Comparison of ENCODE assay signal across 12 mouse cellular contexts in genomic region chr8:83406836-83407235, GRCm38 (mm10). TPM values are rescaled to one million over a fixed set of nuclear protein-coding genes. Genes with fewer than 3 reads are reported as not detected.
A peak's percentile ranks its signal among the peaks of the same experiment; 100 is the strongest.
DNase-seq lines count a peak whose midpoint lies in the region; ATAC-seq and TF ChIP-seq lines count a peak whose summit lies in the region.
"Had no signal": no experiment of that assay in that cellular context is flagged by ENCODE, and none has a peak within 500 bp of the region (broad histone marks: within the 10 kb centered on the region; RNA-seq: fewer than 3 reads in every experiment).

No protein-coding gene starts in this region.

- DNase-seq in heart, adult 2 months = no peak
- DNase-seq in heart, postnatal 14 days = no peak
- peak; percentile 9 for DNase-seq in thymus, postnatal 14 days
- DNase-seq in thymus, postnatal 10 days (ENCODE audit: low spot score in 2 of 2) = no peak
- DNase-seq in retina, postnatal 7 days (ENCODE audit: low read depth, low spot score) = peak; percentile 6
- DNase-seq in frontal cortex, postnatal 36 days (ENCODE audit: low spot score in 2 of 2) = no peak
- DNase-seq: cerebellum, adult 9-11 months; gastrocnemius, postnatal 14 days; kidney, adult 18-20 months had no signal

- peak; percentile 53 for TF ChIP-seq CTCF in heart, adult 2 months (IDR thresholded peaks at IDR 0.05)

- no peak overlapping the region for H3K4me2 ChIP-seq in kidney, embryonic 14.5 days (replicated peaks; ENCODE audit: low read depth, low read length)

- no peaks in the 10 kb centered on the region for H3K27me3 ChIP-seq in heart, adult 2 months (ENCODE audit: control insufficient read depth, insufficient read depth, low read length)
- no peaks in the 10 kb centered on the region for H3K27me3 ChIP-seq in kidney, embryonic 14.5 days (ENCODE audit: control insufficient read depth, insufficient read depth, low read length)

- 0 out of 2 replicates have a peak, but pooled peaks have one; percentile 36 for ATAC-seq in common myeloid progenitor, adult 5-6 weeks (replicated peaks; ENCODE audit: low read depth, poor library complexity, severe bottlenecking)
- no peak for ATAC-seq in kidney, embryonic 14.5 days (ENCODE audit: low FRiP score, low TSS enrichment)

- H3K79me2 ChIP-seq in heart, adult 2 months (replicated peaks; ENCODE audit: control insufficient read depth, insufficient read depth, low read length) = no peaks in the 10 kb centered on the region

- H3K9me3 ChIP-seq in kidney, embryonic 14.5 days (ENCODE audit: control insufficient read depth, low read length) = no peaks in the 10 kb centered on the region

- no peaks in the 10 kb centered on the region for H3K36me3 ChIP-seq in heart, adult 2 months (ENCODE audit: control insufficient read depth, insufficient read depth, low read length)
- H3K36me3 ChIP-seq in kidney, embryonic 14.5 days (ENCODE audit: control insufficient read depth, insufficient read depth, low read length) = no peaks in the 10 kb centered on the region

- WGBS in heart, adult 2 months = 44% methylated on average over 6 of the region's 6 CpGs
- 39% methylated on average over 6 of the region's 6 CpGs for WGBS in kidney, embryonic 14.5 days

- no peak overlapping the region for H3K27ac ChIP-seq in heart, adult 2 months
- H3K27ac ChIP-seq in kidney, embryonic 14.5 days (ENCODE audit: low read depth, low read length) = no peak overlapping the region

- no peak for TF ChIP-seq EP300 in heart, adult 2 months (IDR thresholded peaks at IDR 0.05; ENCODE audit: insufficient read depth, low read depth, low read length)

- no peaks in the 10 kb centered on the region for H3K4me1 ChIP-seq in heart, adult 2 months (ENCODE audit: control insufficient read depth, insufficient read depth, low read length)
- H3K4me1 ChIP-seq in kidney, embryonic 14.5 days (ENCODE audit: control insufficient read depth, insufficient read depth, low read length) = no peaks in the 10 kb centered on the region

- TF ChIP-seq POLR2A in heart, adult 2 months (IDR thresholded peaks at IDR 0.05; ENCODE audit: insufficient read depth, low read depth, low read length) = no peak

- no peak overlapping the region for H3K9ac ChIP-seq in heart, adult 2 months (ENCODE audit: low read depth, low read length)
- no peak overlapping the region for H3K9ac ChIP-seq in kidney, embryonic 14.5 days (ENCODE audit: low read depth, low read length)

- H3K4me3 ChIP-seq in heart, adult 2 months = no peak overlapping the region
- no peak overlapping the region for H3K4me3 ChIP-seq in kidney, embryonic 14.5 days (ENCODE audit: low read length)

- intact Hi-C loops in heart, adult 2 months (cut with DNase I) = loop anchor here (2.0 kb wide), 1 partner anchor 306 kb away; no protein-coding TSS in a partner anchor
- intact Hi-C loops in heart, postnatal 14 days (cut with DNase I) = loop anchor here (10.0 kb wide), 1 partner anchor 302 kb away; no protein-coding TSS in a partner anchor

RNA-seq across cellular contexts. Expression of gene Clgn, which starts 17.2 kb away (rescaled TPM):
- total RNA-seq in heart, adult 2 months (2021) = not detected
- 0.08 and 0.12 TPM in 2 replicates for polyA plus RNA-seq in heart, adult 2 months (2012; rRNA removed)
- not detected for total RNA-seq in heart, postnatal 14 days (2021)
- total RNA-seq in common myeloid progenitor, adult 5-6 weeks (2017) = 0.23 and 1.2 TPM in 2 replicates
- 0.04 and 0.20 TPM in 2 replicates for polyA plus RNA-seq in kidney, embryonic 14.5 days (2014; fragmentation: Nextera tagmentation; extraction: Ambion mirVana)
- total RNA-seq: gastrocnemius, postnatal 14 days; liver, adult 2 months had no signal
- polyA plus RNA-seq: liver, adult 2 months had no signal

RNA-seq across cellular contexts. Expression of gene Scoc, which starts 51.4 kb away (rescaled TPM):
- total RNA-seq in heart, adult 2 months (2021) = 10 to 100 TPM; 52.3 TPM
- 14.0 and 25.9 TPM in 2 replicates for polyA plus RNA-seq in heart, adult 2 months (2012; rRNA removed)
- 10 to 100 TPM; 39.6 to 44.3 TPM for total RNA-seq in heart, postnatal 14 days (2021)
- 52.8 and 70.0 TPM in 2 replicates for total RNA-seq in common myeloid progenitor, adult 5-6 weeks (2017)
- 117 and 132 TPM in 2 replicates for polyA plus RNA-seq in kidney, embryonic 14.5 days (2014; fragmentation: Nextera tagmentation; extraction: Ambion mirVana)

RNA-seq across cellular contexts. Expression of gene Mgat4d, which starts 58.6 kb away (rescaled TPM):
- not detected for total RNA-seq in heart, adult 2 months (2021)
- not detected in 2 replicates for polyA plus RNA-seq in heart, adult 2 months (2012; rRNA removed)
- total RNA-seq in heart, postnatal 14 days (2021) = not detected
- not detected in 2 replicates for total RNA-seq in common myeloid progenitor, adult 5-6 weeks (2017)
- not detected in 2 replicates for polyA plus RNA-seq in kidney, embryonic 14.5 days (2014; fragmentation: Nextera tagmentation; extraction: Ambion mirVana)
- total RNA-seq: gastrocnemius, postnatal 14 days; liver, adult 2 months had no signal
- polyA plus RNA-seq: liver, adult 2 months had no signal

Comparison
In these comparisons a context has a peak if more than half of its experiments do, and no peak if none do; other contexts are left out.
1. DNase-seq: peak in thymus, postnatal 14 days (single experiment) and retina, postnatal 7 days (single experiment); none in heart, adult 2 months (0 of 2), heart, postnatal 14 days (0 of 2), thymus, postnatal 10 days (0 of 2) and frontal cortex, postnatal 36 days (0 of 2).